Mouse (Mus musculus): ENCODE measurements around the gene Gprin2. TPM values are rescaled to one million over a fixed set of nuclear protein-coding genes. Genes with fewer than 3 reads are reported as not detected.

The Gprin2 gene
- polyA plus RNA-seq, 1 experiment from 2014 or later, result 1.0 TPM

- Histone ChIP-seq H3K4me1 (peaks cover 13% of the 10 kb centered on the region), H3K27me3 (replicated peaks; ENCODE audit: low read depth, poor library complexity, severe bottlenecking) (peaks cover 11% of the 10 kb centered on the region; the same call in 1 of the 2 replicates), H3K36me3 (replicated peaks) (no peaks in the 10 kb centered on the region), H3K4me3 (no peak overlapping the region), H3K27ac (replicated peaks) (no peak overlapping the region), H3K9me3 (no peaks in the 10 kb centered on the region)
- 73% methylated on average over 4 of the region's 4 CpGs for WGBS
- no peak for DNase-seq (ENCODE audit: low spot score)
Observed at GRCm38 (mm10) chr14:34193879-34194278, 7.6 kb downstream of the Gprin2 start.

- H3K4me1 ChIP-seq, result no peaks in the 10 kb centered on the region
- 79% methylated on average over 7 of the region's 7 CpGs for WGBS
- no peak for DNase-seq (ENCODE audit: low spot score)
- no peaks in the 10 kb centered on the region; the same call in 1 of the 2 replicates for H3K27me3 ChIP-seq (replicated peaks; ENCODE audit: low read depth, poor library complexity, severe bottlenecking)
- H3K9me3 ChIP-seq, result no peaks in the 10 kb centered on the region
- no peak overlapping the region for H3K4me3 ChIP-seq
- H3K27ac ChIP-seq (replicated peaks), result no peak overlapping the region
- no peaks in the 10 kb centered on the region for H3K36me3 ChIP-seq (replicated peaks)
Observed at GRCm38 (mm10) chr14:34190361-34190760, 11.1 kb downstream of the Gprin2 start.

GRCm38 (mm10) chr14:34188629-34189028, 12.8 kb downstream of the Gprin2 start:
- no peaks in the 10 kb centered on the region for H3K36me3 ChIP-seq (replicated peaks)
- H3K9me3 ChIP-seq, result no peaks in the 10 kb centered on the region
- no peaks in the 10 kb centered on the region for H3K4me1 ChIP-seq
- DNase-seq (ENCODE audit: low spot score), result peak; percentile 43
- H3K27me3 ChIP-seq (replicated peaks; ENCODE audit: low read depth, poor library complexity, severe bottlenecking), result no peaks in the 10 kb centered on the region; the same call in 1 of the 2 replicates
- no peak overlapping the region for H3K27ac ChIP-seq (replicated peaks)
- H3K4me3 ChIP-seq, result no peak overlapping the region
- 68% methylated on average over 5 of the region's 5 CpGs for WGBS

DNA sequence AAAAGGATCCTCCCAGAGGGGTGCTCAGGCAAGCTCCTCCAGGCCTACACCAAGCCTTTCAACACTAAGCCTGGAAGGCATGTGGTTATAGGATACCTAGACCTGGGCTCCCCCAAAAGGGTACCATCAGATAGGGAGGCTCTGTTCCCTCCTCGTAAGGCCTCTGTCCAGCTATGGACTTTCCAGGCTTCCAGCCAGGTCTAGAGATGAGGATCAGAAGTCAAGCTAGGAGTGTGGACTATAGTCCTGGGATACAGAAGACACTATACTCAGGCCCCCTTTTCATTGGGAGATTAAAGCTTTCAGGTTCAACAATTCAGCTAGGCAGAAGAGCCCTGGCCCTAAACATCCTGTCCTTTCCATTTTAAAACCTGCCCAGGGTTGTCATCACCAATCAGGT, 18.4 kb downstream of the Gprin2 start:
- 94% methylated on average over 1 of the region's 1 CpGs for WGBS
- Histone ChIP-seq H3K4me1 (no peaks in the 10 kb centered on the region), H3K27ac (replicated peaks) (no peak overlapping the region)

DNA sequence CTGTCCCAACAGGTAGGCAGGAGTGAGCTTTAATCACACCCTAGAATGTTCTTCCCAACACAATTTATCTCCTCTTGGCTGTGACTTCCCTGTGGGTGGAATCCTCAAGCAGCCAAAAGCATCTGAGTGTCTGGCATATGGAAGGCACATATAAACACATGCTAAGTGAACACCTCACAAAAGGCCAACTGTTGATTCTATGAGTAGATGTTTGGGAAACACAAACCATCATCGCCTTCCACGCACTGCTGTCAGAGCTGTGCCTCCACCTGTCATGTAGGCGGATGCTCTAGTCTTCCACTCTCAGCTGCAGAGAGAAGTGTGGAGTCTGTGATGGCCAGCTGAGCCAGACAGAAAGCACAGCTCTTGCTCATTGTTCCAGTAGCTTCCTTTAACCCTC, 22.1 kb downstream of the Gprin2 start:
- 93% methylated on average over 3 of the region's 3 CpGs for WGBS
- no peaks in the 10 kb centered on the region for H3K9me3 ChIP-seq
- H3K36me3 ChIP-seq (replicated peaks), result no peaks in the 10 kb centered on the region
- no peaks in the 10 kb centered on the region for H3K27me3 ChIP-seq (replicated peaks; ENCODE audit: low read depth, poor library complexity, severe bottlenecking)
- no peaks in the 10 kb centered on the region for H3K4me1 ChIP-seq
- no peak overlapping the region for H3K4me3 ChIP-seq
- no peak for DNase-seq (ENCODE audit: low spot score)
- no peak overlapping the region for H3K27ac ChIP-seq (replicated peaks)

More for the DNA sequence above, 18.4 kb downstream of the Gprin2 start:
- Histone ChIP-seq H3K36me3 (replicated peaks) (no peaks in the 10 kb centered on the region), H3K4me3 (no peak overlapping the region), H3K27me3 (replicated peaks; ENCODE audit: low read depth, poor library complexity, severe bottlenecking) (no peaks in the 10 kb centered on the region), H3K9me3 (no peaks in the 10 kb centered on the region)
- DNase-seq (ENCODE audit: low spot score), result no peak

DNA sequence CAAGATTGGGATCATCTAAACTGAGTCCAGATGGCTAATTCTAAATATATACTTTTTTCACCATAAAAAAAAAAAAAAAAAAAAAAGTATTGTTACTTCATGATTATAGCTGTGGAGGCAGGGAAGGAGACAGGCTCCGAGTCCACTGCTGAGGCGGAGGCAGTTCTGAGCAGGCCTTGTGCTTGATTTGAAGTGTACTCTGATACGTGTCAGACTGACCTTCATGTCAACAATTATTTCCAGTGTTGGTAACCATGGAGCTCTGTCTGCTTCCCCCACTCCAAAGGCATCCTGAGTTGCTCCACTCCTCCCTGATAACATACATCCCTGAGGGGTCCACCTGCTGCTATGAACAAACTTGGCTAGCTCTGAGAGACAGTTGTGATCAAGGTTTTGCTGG, 30.3 kb downstream of the Gprin2 start:
- DNase-seq (ENCODE audit: low spot score), result no peak
- 84% methylated on average over 3 of the region's 3 CpGs for WGBS
- Histone ChIP-seq H3K27me3 (replicated peaks; ENCODE audit: low read depth, poor library complexity, severe bottlenecking) (no peaks in the 10 kb centered on the region), H3K27ac (replicated peaks) (no peak overlapping the region), H3K9me3 (no peaks in the 10 kb centered on the region), H3K4me1 (no peaks in the 10 kb centered on the region), H3K36me3 (replicated peaks) (no peaks in the 10 kb centered on the region), H3K4me3 (no peak overlapping the region)

GRCm38 (mm10) chr14:34155752-34156151, 45.7 kb downstream of the Gprin2 start:
- H3K9me3 ChIP-seq, result no peaks in the 10 kb centered on the region
- no peak for DNase-seq (ENCODE audit: low spot score)
- no peaks in the 10 kb centered on the region for H3K36me3 ChIP-seq (replicated peaks)
- H3K4me1 ChIP-seq, result peaks cover 9% of the 10 kb centered on the region
- no peak overlapping the region for H3K4me3 ChIP-seq
- no peak overlapping the region for H3K27ac ChIP-seq (replicated peaks)
- WGBS, result 75% methylated on average over 12 of the region's 12 CpGs
- peaks cover 30% of the 10 kb centered on the region for H3K27me3 ChIP-seq (replicated peaks; ENCODE audit: low read depth, poor library complexity, severe bottlenecking)

DNA sequence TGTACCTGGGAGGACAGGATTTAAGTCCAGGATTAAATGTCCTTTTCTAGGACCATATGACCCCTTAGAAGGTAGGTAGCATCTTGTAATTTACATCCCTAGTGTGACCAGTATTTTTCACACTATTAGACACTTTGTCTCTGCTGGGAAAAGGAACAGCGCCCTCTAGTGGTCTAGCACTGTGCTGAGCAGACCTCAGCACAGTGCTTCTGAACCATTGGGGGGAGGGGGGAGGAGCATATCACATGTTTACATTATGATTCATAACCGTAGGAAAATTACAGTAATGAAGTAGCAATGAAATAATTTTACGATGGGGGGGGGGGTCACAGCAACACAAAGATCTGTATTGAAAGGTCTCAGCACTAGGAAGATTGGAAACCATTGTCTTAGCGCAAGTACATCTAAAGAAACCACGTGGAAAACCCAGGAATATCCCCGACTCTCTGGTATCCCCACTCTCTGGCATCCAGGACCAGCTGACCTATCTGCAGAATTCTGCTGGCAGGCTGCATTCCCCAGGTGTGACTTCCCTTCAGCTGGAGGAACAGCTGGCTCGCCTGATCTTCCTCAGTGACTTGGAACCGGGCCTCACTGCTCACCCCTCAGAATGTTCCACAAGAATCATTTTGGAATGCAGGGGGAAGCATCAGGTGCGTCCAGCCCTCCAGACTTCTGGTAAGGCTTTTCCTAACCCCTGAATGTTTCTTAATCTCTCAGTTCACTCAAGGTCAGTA, 46.7 kb downstream of the Gprin2 start:
- H3K27me3 ChIP-seq (replicated peaks; ENCODE audit: low read depth, poor library complexity, severe bottlenecking), result peaks cover 30% of the 10 kb centered on the region
- no peaks in the 10 kb centered on the region for H3K36me3 ChIP-seq (replicated peaks)
- WGBS, result 63% methylated on average over 9 of the region's 9 CpGs
- DNase-seq (ENCODE audit: low spot score), result peak; percentile 64
- H3K27ac ChIP-seq (replicated peaks), result no peak overlapping the region
- H3K9me3 ChIP-seq, result no peaks in the 10 kb centered on the region
- no peak overlapping the region for H3K4me3 ChIP-seq
- H3K4me1 ChIP-seq, result peaks cover 9% of the 10 kb centered on the region

DNA sequence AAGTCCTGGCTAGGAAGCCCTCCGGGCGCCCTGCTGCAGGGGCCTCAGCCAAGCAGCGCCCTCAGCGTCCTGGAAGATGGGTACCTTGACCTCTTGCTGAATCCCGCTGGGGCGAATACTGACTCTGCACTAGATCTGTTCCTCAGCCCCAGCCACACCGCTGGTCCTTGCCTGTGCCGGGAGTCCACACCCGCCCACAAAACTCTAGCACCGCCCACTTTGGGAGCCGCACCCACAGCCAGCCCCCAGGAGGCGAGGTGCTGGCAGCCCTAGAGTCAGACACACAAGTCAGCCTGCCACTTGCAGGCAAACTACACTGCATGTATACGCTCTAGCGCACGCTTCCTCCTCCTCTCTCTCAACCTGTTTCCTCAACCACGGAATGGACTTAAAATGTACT, 49.1 kb downstream of the Gprin2 start, which contains the start of gene Npy4r:
Gene Npy4r (minus strand): TSS at position 148 of the 400 bp plus-strand sequence.
- peak within 1 kb of the TSS; percentile 38; the same call in 1 of the 2 replicates for H3K4me3 ChIP-seq

GRCm38 (mm10) chr14:34142915-34143314, 58.5 kb downstream of the Gprin2 start:
- DNase-seq (ENCODE audit: low spot score), result no peak
- Histone ChIP-seq H3K4me3 (no peak overlapping the region), H3K4me1 (no peaks in the 10 kb centered on the region), H3K27me3 (replicated peaks; ENCODE audit: low read depth, poor library complexity, severe bottlenecking) (no peaks in the 10 kb centered on the region; the same call in 1 of the 2 replicates), H3K36me3 (replicated peaks) (no peaks in the 10 kb centered on the region), H3K27ac (replicated peaks) (no peak overlapping the region), H3K9me3 (no peaks in the 10 kb centered on the region)
- 91% methylated on average over 10 of the region's 10 CpGs for WGBS

More for the DNA sequence above, 49.1 kb downstream of the Gprin2 start, which contains the start of gene Npy4r:
- H3K36me3 ChIP-seq (replicated peaks), result no peaks in the 10 kb centered on the region
- peaks cover 30% of the 10 kb centered on the region for H3K27me3 ChIP-seq (replicated peaks; ENCODE audit: low read depth, poor library complexity, severe bottlenecking)
- DNase-seq (ENCODE audit: low spot score), result peak; percentile 54
- 18% methylated on average over 16 of the region's 16 CpGs for WGBS
- H3K4me1 ChIP-seq, result peaks cover 9% of the 10 kb centered on the region
- no peak within 1 kb of the TSS for H3K27ac ChIP-seq (replicated peaks)
- no peaks in the 10 kb centered on the region for H3K9me3 ChIP-seq

GRCm38 (mm10) chr14:34142316-34142715, 59.1 kb downstream of the Gprin2 start:
- Histone ChIP-seq H3K27me3 (replicated peaks; ENCODE audit: low read depth, poor library complexity, severe bottlenecking) (no peaks in the 10 kb centered on the region; the same call in 1 of the 2 replicates), H3K4me3 (no peak overlapping the region), H3K27ac (replicated peaks) (no peak overlapping the region), H3K9me3 (no peaks in the 10 kb centered on the region), H3K36me3 (replicated peaks) (no peaks in the 10 kb centered on the region), H3K4me1 (no peaks in the 10 kb centered on the region)
- DNase-seq (ENCODE audit: low spot score), result no peak
- 92% methylated on average over 1 of the region's 1 CpGs for WGBS

DNA sequence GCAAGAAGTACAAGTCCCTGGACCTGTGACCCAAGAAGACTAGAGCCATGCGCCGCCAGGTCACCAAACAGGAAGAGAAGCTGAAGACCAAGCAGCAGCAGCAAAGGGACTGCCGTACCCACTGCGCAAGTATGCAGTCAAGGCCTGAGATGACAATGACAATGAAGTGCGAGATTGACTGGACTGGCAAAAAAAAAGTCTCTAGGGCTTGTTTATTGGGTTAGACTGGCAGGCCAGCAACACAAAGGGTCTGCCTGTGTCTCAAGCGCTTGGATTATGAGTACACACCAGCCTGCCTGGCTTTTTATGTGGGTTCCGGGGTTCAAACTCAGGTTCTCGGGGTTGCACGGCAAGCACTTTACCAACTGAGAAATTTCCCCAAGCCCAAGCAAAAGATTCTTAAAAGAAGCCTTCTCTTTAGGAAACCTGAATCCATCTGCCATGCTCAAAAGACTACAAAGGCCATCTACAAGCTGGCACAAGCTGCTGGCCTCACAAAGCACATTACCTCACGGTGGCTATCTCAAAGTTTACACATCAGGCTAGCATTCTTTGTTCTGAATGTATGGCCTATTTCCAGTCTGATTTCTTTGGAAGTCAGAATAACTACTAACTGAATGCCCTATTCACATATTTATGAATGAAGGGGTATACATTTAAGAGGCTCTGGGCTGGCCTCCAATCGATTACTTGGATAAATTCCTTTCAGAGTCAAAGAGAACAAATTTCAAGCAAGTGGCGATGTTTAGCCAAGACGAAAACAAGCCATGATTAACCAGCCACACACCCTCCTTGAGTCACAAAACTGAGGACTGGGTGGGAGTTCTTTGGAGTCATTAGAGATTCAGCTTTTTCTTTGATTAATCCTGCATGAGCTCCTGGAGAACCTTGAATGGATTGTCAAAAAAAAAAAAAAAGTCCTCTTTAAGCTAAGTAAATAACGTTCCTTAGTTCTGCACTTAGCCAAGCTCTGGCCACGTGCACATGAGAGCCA, 61.5 kb downstream of the Gprin2 start:
- no peak overlapping the region for H3K4me3 ChIP-seq
- H3K4me1 ChIP-seq, result no peaks in the 10 kb centered on the region
- H3K36me3 ChIP-seq (replicated peaks), result no peaks in the 10 kb centered on the region
- no peaks in the 10 kb centered on the region for H3K9me3 ChIP-seq
- peaks cover 5% of the 10 kb centered on the region; the same call in 1 of the 2 replicates for H3K27me3 ChIP-seq (replicated peaks; ENCODE audit: low read depth, poor library complexity, severe bottlenecking)
- H3K27ac ChIP-seq (replicated peaks), result no peak overlapping the region
- DNase-seq (ENCODE audit: low spot score), result no peak
- 86% methylated on average over 15 of the region's 15 CpGs for WGBS
